12 mouse cellular contexts compared by ENCODE assay signal in the genomic region with DNA sequence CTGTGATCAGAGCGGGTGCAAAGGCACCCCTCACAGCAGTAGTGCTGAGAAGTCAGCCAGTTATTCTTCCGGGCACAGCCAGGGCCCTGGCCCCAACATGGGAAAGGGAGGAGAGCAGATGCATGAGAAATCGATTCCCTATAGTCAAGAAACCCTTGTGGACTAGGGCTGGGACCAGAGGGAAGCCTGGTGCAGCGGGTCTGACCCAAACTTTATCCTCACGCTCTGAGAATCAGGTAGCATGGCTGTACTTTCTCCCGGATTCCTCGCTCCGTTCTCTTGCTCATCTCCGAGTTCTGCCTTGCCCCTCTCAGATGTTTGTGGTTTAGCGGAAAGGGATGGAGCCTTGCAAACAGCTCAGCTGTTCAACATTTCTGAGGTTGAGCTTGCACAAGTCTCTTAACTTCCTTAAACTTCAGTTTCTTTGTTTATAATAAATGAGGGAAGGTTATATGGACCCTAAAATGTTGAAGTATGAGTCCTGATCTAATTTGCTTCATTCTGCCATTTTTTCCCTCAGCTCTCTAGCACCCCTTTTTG. TPM values are rescaled to one million over a fixed set of nuclear protein-coding genes. Genes with fewer than 3 reads are reported as not detected.
DNase-seq lines count a peak whose midpoint lies in the region; ATAC-seq and TF ChIP-seq lines count a peak whose summit lies in the region.
"Had no signal": no experiment of that assay in that cellular context is flagged by ENCODE, and none has a peak within 500 bp of the region (broad histone marks: within the 10 kb centered on the region; RNA-seq: fewer than 3 reads in every experiment).

No protein-coding gene starts in this region.

- 0 out of 2 replicates have a peak, but pooled peaks cover 9% of the 10 kb centered on the region for H3K27me3 ChIP-seq in kidney, embryonic 15.5 days
- no peaks in the 10 kb centered on the region for H3K27me3 ChIP-seq in embryonic facial prominence, embryonic 10.5 days (replicated peaks; ENCODE audit: low read depth, poor library complexity, severe bottlenecking)
- no peaks in the 10 kb centered on the region for H3K27me3 ChIP-seq in hindbrain, embryonic 13.5 days
- H3K27me3 ChIP-seq in liver, postnatal 0 days (ENCODE audit: insufficient read depth, low read length), result no peaks in the 10 kb centered on the region

- H3K4me3 ChIP-seq in kidney, embryonic 15.5 days (replicated peaks), result peak overlapping the region; percentile 36
- H3K4me3 ChIP-seq in embryonic facial prominence, embryonic 10.5 days, result peak overlapping the region; percentile 36; the same call in 1 of the 2 replicates
- H3K4me3 ChIP-seq in hindbrain, embryonic 13.5 days, result peak overlapping the region; percentile 16; the same call in 1 of the 2 replicates
- no peak overlapping the region for H3K4me3 ChIP-seq in liver, postnatal 0 days (ENCODE audit: low read depth, low read length)
- no peak overlapping the region for H3K4me3 ChIP-seq in layer of hippocampus, adult 2 months

- H3K4me1 ChIP-seq in kidney, embryonic 15.5 days, result no peaks in the 10 kb centered on the region
- peaks cover 10% of the 10 kb centered on the region for H3K4me1 ChIP-seq in embryonic facial prominence, embryonic 10.5 days
- no peaks in the 10 kb centered on the region for H3K4me1 ChIP-seq in hindbrain, embryonic 13.5 days (replicated peaks)
- H3K4me1 ChIP-seq in liver, postnatal 0 days (ENCODE audit: insufficient read depth), result no peaks in the 10 kb centered on the region; the same call in 1 of the 2 replicates

- H3K9me3 ChIP-seq in kidney, embryonic 15.5 days (replicated peaks), result no peaks in the 10 kb centered on the region
- H3K9me3 ChIP-seq in embryonic facial prominence, embryonic 10.5 days, result no peaks in the 10 kb centered on the region
- H3K9me3 ChIP-seq in hindbrain, embryonic 13.5 days, result no peaks in the 10 kb centered on the region
- no peaks in the 10 kb centered on the region for H3K9me3 ChIP-seq in liver, postnatal 0 days (ENCODE audit: low read length)
- H3K9me3 ChIP-seq: G1E had no signal

- H3K27ac ChIP-seq in kidney, embryonic 15.5 days, result 0 out of 2 replicates have a peak overlapping the region, but pooled peaks have one; percentile 62
- no peak overlapping the region; the same call in 1 of the 2 replicates for H3K27ac ChIP-seq in embryonic facial prominence, embryonic 10.5 days (replicated peaks)
- no peak overlapping the region for H3K27ac ChIP-seq in hindbrain, embryonic 13.5 days
- no peak overlapping the region for H3K27ac ChIP-seq in liver, postnatal 0 days (ENCODE audit: low read depth)
- no peak overlapping the region for H3K27ac ChIP-seq in layer of hippocampus, adult 2 months

- no peaks in the 10 kb centered on the region for H3K36me3 ChIP-seq in kidney, embryonic 15.5 days
- H3K36me3 ChIP-seq in embryonic facial prominence, embryonic 10.5 days (replicated peaks), result no peaks in the 10 kb centered on the region
- no peaks in the 10 kb centered on the region for H3K36me3 ChIP-seq in hindbrain, embryonic 13.5 days
- H3K36me3 ChIP-seq in liver, postnatal 0 days (replicated peaks; ENCODE audit: insufficient read depth, low read length), result no peaks in the 10 kb centered on the region
- H3K36me3 ChIP-seq: G1E had no signal

- DNase-seq in kidney, adult 9 months, result no peak
- DNase-seq in embryonic facial prominence, embryonic 10.5 days (ENCODE audit: low spot score), result no peak
- DNase-seq in liver, postnatal 0 days, result no peak
- no peak for DNase-seq in layer of hippocampus, adult 2 months (ENCODE audit: low spot score in 2 of 2)
- DNase-seq in frontal cortex, postnatal 36 days (ENCODE audit: low spot score in 2 of 2), result no peak
- no peak for DNase-seq in gastrocnemius, adult 18-20 months (ENCODE audit: low spot score)
- DNase-seq: adrenal gland, adult 8-10 months; cerebellum, postnatal 25 days; spleen, adult 18-20 months had no signal

- ATAC-seq in kidney, embryonic 15.5 days (replicated peaks; ENCODE audit: low FRiP score), result no peak
- ATAC-seq in hindbrain, embryonic 13.5 days (ENCODE audit: low FRiP score), result no peak
- ATAC-seq in liver, postnatal 0 days, result no peak; the same call in 1 of the 2 replicates

- peak overlapping the region; percentile 30; the same call in 1 of the 2 replicates for H3K9ac ChIP-seq in kidney, embryonic 15.5 days
- H3K9ac ChIP-seq in hindbrain, embryonic 13.5 days, result 0 out of 2 replicates have a peak overlapping the region, but pooled peaks have one; percentile 26
- H3K9ac ChIP-seq in liver, postnatal 0 days (replicated peaks), result no peak overlapping the region

- no peak for TF ChIP-seq CTCF in liver, postnatal 0 days (IDR thresholded peaks at IDR 0.05; ENCODE audit: low read depth)
- TF ChIP-seq CTCF in layer of hippocampus, adult 2 months (conservative IDR thresholded peaks at IDR 0.05), result no peak

- no peak for TF ChIP-seq EP300 in liver, postnatal 0 days (IDR thresholded peaks at IDR 0.05; ENCODE audit: low read depth)

- no peak overlapping the region for H3K4me2 ChIP-seq in kidney, embryonic 15.5 days
- no peak overlapping the region for H3K4me2 ChIP-seq in hindbrain, embryonic 13.5 days
- peak overlapping the region; percentile 38 for H3K4me2 ChIP-seq in liver, postnatal 0 days (ENCODE audit: low read depth, low read length)

- WGBS in kidney, embryonic 15.5 days, result 67% methylated on average over 10 of the region's 10 CpGs
- WGBS in embryonic facial prominence, embryonic 10.5 days, result 68% methylated on average over 10 of the region's 10 CpGs
- 72% methylated on average over 10 of the region's 10 CpGs for WGBS in hindbrain, embryonic 13.5 days
- 23% methylated on average over 10 of the region's 10 CpGs for WGBS in liver, postnatal 0 days (ENCODE audit: insufficient replicate concordance)

RNA-seq across cellular contexts. Expression of gene Aplnr, which starts 1.6 kb away (rescaled TPM):
- polyA plus RNA-seq in kidney, embryonic 15.5 days (2015; fragmentation: Nextera tagmentation; extraction: Ambion mirVana), result 94.6 and 104 TPM in 2 replicates
- 40.2 and 42.2 TPM in 2 replicates for polyA plus RNA-seq in embryonic facial prominence, embryonic 10.5 days (2016; fragmentation: Nextera tagmentation; extraction: Ambion mirVana)
- 31.7 and 39.0 TPM in 2 replicates for polyA plus RNA-seq in hindbrain, embryonic 13.5 days (2015; fragmentation: Nextera tagmentation; extraction: Ambion mirVana)
- polyA plus RNA-seq in liver, postnatal 0 days (2015; fragmentation: Nextera tagmentation; extraction: Ambion mirVana), result 2.3 and 2.5 TPM in 2 replicates
- total RNA-seq in layer of hippocampus, adult 2 months (2021), result 1 to 10 TPM in 1 of 2 experiments, under 1 TPM in 1; 0.42 to 1.0 TPM
- 1 to 10 TPM; 1.2 to 3.3 TPM for total RNA-seq in gastrocnemius, adult 18-20 months (2021)
- polyA plus RNA-seq: G1E had no signal

RNA-seq across cellular contexts. Expression of gene Lrrc55, which starts 59.3 kb away (rescaled TPM):
- polyA plus RNA-seq in kidney, embryonic 15.5 days (2015; fragmentation: Nextera tagmentation; extraction: Ambion mirVana), result 0.40 and 0.65 TPM in 2 replicates
- 0.32 and 0.60 TPM in 2 replicates for polyA plus RNA-seq in embryonic facial prominence, embryonic 10.5 days (2016; fragmentation: Nextera tagmentation; extraction: Ambion mirVana)
- polyA plus RNA-seq in hindbrain, embryonic 13.5 days (2015; fragmentation: Nextera tagmentation; extraction: Ambion mirVana), result 6.9 and 7.7 TPM in 2 replicates
- polyA plus RNA-seq in liver, postnatal 0 days (2015; fragmentation: Nextera tagmentation; extraction: Ambion mirVana), result 0.06 and 0.08 TPM in 2 replicates
- total RNA-seq in layer of hippocampus, adult 2 months (2021), result 10 to 100 TPM; 13.3 to 13.7 TPM
- total RNA-seq in gastrocnemius, adult 18-20 months (2021), result under 1 TPM; 0.23 to 0.71 TPM
- polyA plus RNA-seq: G1E had no signal

Comparison
In these comparisons a context has a peak if more than half of its experiments do, and no peak if none do; other contexts are left out.
1. H3K4me3 ChIP-seq: peak in kidney, embryonic 15.5 days (single experiment), embryonic facial prominence, embryonic 10.5 days (single experiment) and hindbrain, embryonic 13.5 days (single experiment); none in liver, postnatal 0 days (single experiment) and layer of hippocampus, adult 2 months (single experiment).